Mouse (Mus musculus) embryonic fibroblast, embryonic 13.5 days (primary cell): ENCODE measurements around the gene Lrrc4c. TPM values are rescaled to one million over a fixed set of nuclear protein-coding genes. Genes with fewer than 3 reads are reported as not detected.

Experiments
- H3K27ac ChIP-seq: 2 replicates; pipeline ENCODE4 v1.5.1; 2012; ENCODE audit warnings: low read length, control low read depth, inconsistent platforms; ENCODE audit not compliant: insufficient read depth
- H3K4me1 ChIP-seq: 2 replicates; pipeline ENCODE4 v1.6.1; 2011; ENCODE audit warnings: low read length; ENCODE audit not compliant: control insufficient read depth, insufficient read depth
- H3K4me3 ChIP-seq: 2 replicates; pipeline ENCODE4 v1.5.1; 2011; ENCODE audit warnings: mild to moderate bottlenecking, control low read depth, low read length; ENCODE audit not compliant: insufficient read depth
- CTCF ChIP-seq: IDR thresholded peaks from 2 replicates; pipeline ENCODE4 v1.5.1; 2011; ENCODE audit warnings: mild to moderate bottlenecking, control low read depth, low read length, moderate library complexity, borderline replicate concordance; ENCODE audit not compliant: insufficient read depth
- POLR2A ChIP-seq: IDR thresholded peaks from 2 replicates; pipeline ENCODE4 v1.6.1; 2011; ENCODE audit warnings: low read depth, mild to moderate bottlenecking, control low read depth, low read length, moderate library complexity
- polyA plus RNA-seq: library from polyadenylated mRNA; stranded (reverse); fragments of >200 nt; gene quantifications from 2 replicates; pipeline ENCODE4 v1.2.4, GENCODE M21; 2011; ENCODE audit warnings: low read depth; ENCODE audit not compliant: missing spikeins, insufficient read length

Lrrc4c gene
- polyA plus RNA-seq, 1 experiment = 6.3 TPM

DNA sequence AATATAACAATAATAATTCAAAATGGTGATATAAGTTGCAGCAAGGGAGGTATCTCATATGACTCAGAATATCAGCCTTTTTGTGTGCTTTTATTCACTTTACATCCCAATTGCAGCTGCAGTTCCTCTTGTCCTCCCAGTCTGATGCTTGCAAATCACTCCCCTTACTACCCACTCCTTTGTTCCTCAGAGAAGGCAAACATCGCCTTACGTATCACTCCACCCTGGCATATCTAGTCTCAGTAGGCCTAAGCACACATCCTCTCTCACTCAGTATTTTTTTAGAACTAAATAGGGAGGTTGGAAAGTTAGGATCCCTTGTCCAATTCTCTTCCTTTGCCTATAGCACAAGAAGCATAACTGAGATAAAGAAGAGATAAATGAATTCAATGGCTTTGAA is 1117.6 kb downstream of the Lrrc4c start:
- Histone ChIP-seq H3K27ac (peak overlapping the region; percentile 57; the same call in 1 of the 2 replicates), H3K4me1 (peaks cover 2% of the 10 kb centered on the region; the same call in 1 of the 2 replicates), H3K4me3 (no peak overlapping the region)
- TF ChIP-seq CTCF (no peak), POLR2A (no peak)

DNA sequence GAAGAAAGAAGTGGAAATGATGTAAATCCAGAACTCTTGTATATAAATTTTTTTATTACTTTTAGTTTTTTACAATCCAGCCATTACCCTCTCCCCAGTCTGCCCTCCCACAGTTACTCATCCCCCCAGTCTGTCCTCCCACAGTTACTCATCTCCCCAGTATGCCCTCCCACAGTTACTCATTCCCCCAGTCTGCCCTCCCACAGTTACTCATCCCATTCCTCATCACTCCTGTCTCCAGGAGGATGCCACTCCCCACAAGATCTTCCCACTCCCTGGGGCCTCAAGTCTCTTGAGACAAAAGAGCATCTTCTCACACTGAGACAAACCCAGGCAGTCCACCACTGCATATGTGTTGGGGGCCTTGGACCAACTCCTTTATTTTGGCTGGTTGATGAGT is 1119.8 kb downstream of the Lrrc4c start:
- Histone ChIP-seq H3K27ac (peak overlapping the region; percentile 86; the same call in 1 of the 2 replicates), H3K4me1 (peaks cover 2% of the 10 kb centered on the region; the same call in 1 of the 2 replicates), H3K4me3 (no peak overlapping the region)
- TF ChIP-seq CTCF = no peak
- no peak for TF ChIP-seq POLR2A

DNA sequence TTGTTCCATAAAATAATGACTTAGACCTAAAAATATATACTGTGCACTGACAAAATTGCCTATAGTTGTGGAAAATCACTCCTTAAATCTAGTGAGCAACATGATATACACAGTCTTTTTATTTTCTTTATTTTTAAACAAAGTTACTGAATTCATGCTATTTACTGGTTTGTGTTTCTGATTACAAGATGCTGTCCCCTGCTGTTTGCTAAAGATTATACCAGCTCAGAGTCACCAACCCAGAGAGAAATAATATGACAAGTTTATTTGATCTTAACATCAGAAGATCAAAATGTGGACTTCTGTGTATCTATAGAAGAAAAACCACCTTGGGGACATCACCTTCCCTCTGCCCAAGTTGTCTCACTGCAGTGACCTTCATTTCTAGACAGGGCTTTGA is 1145.6 kb downstream of the Lrrc4c start:
- H3K27ac ChIP-seq = no peak overlapping the region
- H3K4me3 ChIP-seq = no peak overlapping the region
- TF ChIP-seq CTCF (no peak), POLR2A (no peak)
- H3K4me1 ChIP-seq = no peaks in the 10 kb centered on the region

DNA sequence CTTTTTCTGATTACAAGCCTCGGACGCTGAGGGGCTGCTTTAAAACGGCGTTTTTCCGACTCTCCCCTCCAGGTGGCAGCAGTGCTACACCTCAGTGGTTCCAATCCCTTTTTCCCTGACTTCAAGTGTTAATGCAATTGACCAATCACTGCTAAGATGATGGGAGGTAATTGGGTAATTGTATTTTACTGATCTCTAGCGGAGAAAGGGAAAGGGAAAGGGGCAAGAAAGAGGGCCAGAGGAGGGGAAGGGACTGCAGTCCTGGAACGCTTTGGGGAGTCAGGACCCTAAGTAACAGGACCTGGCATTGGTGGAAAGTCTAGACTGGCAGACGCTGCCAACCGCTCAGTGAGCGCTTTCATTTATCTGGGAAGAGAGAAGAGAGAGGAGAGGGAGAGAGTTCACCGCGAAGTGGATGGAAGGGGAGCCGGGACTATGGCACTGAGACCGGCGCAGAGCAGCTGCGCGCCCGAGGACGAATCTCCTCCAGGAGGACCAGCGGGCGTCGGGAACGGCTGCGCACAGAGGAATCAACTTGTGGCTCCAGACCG is 1148.3 kb downstream of the Lrrc4c start:
- TF ChIP-seq POLR2A = peak; percentile 80
- TF ChIP-seq CTCF = peak; percentile 69; the same call in 1 of the 2 replicates
- Histone ChIP-seq H3K4me1 (no peaks in the 10 kb centered on the region), H3K27ac (peak overlapping the region; percentile 72), H3K4me3 (peak overlapping the region; percentile 71)

DNA sequence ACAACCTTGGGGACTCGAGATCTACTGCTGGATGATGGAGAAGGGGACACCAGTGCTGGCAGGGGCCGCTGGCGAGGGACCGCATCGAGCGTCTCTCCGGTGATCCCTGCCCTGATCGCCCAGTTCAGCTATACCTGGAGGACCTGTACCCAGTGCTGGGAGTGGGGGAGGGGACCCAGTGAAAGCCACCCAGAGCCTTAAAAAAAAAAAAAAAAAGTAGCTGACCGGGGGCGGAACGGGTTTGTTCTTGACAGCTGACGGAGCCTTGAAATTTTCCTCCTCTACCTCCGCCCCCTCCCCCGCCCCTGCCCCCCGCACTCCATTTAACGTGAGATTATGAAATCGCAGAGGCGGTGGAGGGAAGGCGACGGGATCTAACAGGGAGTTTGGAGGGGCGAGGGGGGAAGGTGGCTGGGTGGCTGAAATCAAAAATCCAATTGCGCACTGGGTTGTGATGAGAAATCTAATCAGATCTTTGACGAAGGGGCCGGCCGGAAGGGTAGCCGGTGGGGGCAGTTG is 1149.1 kb downstream of the Lrrc4c start:
- Histone ChIP-seq H3K27ac (peak overlapping the region; percentile 72), H3K4me3 (peak overlapping the region; percentile 71), H3K4me1 (no peaks in the 10 kb centered on the region)
- TF ChIP-seq POLR2A (peak; percentile 29; the same call in 1 of the 2 replicates), CTCF (no peak)

DNA sequence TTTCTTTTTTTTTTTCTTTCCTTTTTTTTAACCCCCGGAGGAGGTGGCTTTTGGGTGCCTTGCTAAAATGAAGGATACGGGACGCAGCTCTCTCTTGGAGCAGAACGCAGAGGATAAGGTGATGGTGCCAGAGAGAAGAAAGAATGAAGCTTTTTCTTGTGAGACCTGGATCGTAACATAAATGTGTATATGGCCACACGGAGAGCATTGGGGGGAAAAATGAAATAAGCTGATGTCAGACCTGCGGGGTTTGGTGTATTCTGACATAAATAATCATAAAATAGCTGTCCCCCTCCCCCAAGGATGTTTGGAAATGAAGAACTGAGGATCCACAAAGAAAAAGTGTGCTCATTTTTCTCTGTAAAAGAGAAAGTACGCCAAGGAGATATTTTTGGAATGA is 1149.7 kb downstream of the Lrrc4c start:
- H3K4me1 ChIP-seq = no peaks in the 10 kb centered on the region
- peak overlapping the region; percentile 72 for H3K27ac ChIP-seq
- no peak for TF ChIP-seq POLR2A
- no peak for TF ChIP-seq CTCF
- H3K4me3 ChIP-seq = peak overlapping the region; percentile 71

DNA sequence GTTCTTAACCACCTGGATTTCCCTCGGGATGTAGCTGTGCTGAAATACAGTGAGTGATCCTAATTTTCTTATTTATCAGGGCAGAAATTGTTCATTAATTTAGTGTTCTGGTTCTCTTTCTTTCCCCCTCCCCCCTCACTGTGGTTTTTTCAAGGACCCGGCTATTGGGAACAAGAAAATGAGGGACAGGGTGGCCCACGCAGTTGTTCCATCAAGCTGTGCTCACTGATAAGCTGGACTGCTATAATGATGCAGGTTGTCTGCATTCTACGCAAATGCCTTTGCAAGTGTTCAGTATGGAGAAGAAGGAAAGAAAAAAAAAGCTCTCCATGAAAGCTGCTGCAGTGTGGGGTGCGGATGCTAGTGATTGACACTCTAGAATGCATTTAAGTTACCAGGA is 1150.4 kb downstream of the Lrrc4c start:
- no peaks in the 10 kb centered on the region for H3K4me1 ChIP-seq
- TF ChIP-seq POLR2A = no peak
- TF ChIP-seq CTCF = no peak
- H3K27ac ChIP-seq = peak overlapping the region; percentile 43; the same call in 1 of the 2 replicates
- peak overlapping the region; percentile 71 for H3K4me3 ChIP-seq

DNA sequence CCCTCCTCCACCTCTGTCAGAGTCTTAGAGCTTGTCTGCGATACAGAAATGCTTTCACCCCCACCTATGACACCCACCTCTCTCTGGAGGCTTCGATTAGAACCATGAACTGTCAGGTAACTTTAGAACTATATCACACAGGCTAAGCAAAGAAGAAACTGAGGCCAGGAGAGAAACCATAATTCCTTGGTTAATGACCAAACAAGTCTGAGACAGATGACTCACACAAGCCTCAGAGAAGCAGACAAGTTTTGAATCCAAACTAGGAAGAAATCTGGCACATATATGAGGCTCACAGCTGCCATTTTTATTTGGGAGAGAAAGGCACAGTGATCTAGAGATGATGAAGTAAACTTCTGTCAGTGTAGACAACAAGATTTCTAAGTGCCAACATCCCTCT is 1151.4 kb downstream of the Lrrc4c start:
- H3K4me3 ChIP-seq = peak overlapping the region; percentile 11; the same call in 1 of the 2 replicates
- peak overlapping the region; percentile 69 for H3K27ac ChIP-seq
- H3K4me1 ChIP-seq = no peaks in the 10 kb centered on the region
- TF ChIP-seq POLR2A (no peak), CTCF (no peak)

DNA sequence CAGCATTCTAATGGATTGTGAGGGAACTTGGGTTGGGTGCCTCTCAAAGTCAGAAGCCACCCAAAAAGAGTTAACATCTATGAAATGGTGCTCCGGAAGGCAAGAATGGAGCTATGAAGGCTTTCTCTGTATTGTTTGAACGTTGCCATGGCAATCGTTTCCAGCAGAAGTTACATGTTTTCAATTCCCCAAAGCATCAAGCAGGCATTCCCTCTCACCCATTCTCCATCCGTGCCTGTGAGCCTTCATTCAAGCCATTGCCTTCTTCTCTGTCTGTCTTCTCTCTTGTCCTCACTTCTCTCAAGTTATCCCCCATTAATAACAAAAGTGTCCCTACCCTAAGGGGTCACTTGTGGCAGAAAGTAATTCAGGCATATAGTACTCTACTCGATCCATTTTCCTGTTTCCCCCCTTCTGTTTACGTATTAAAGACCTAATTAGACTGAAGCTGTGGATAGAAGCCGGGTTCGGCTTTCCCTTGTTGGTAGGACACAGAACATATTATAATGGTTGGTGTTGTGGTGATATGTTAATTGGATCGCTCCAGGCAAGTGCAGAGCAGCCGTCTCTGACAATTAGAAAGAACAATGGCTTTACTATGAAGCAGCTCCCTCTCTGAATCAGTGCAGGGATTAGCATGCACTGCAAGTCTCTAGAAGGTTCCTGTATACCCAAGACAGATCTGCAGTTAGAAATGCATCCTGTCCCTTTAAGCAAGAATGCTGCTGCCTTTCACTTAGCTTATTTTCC is 1160.4 kb downstream of the Lrrc4c start:
- H3K4me1 ChIP-seq = no peaks in the 10 kb centered on the region
- no peak overlapping the region for H3K4me3 ChIP-seq
- H3K27ac ChIP-seq = no peak overlapping the region
- TF ChIP-seq CTCF = no peak

DNA sequence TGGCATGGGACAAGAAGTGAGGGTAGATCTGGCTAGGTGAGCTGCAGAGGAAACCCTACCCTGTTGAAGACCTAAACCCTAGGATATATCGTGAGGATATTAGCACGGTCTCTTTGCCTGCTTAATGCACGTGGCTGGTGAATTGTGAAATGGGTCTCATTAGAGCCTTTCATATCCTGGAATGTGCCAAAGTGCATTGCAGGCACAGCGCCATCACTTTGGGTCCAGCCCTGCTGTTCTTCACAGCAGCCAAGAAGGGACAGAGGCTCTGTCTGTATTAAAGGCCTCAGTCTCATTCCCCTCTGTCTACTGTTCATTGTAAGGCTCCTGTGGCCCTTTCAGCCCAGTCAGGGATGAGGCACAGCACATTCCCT is 1160.9 kb downstream of the Lrrc4c start:
- no peak for TF ChIP-seq POLR2A
- TF ChIP-seq CTCF = no peak
- H3K27ac ChIP-seq = no peak overlapping the region
- no peak overlapping the region for H3K4me3 ChIP-seq
- no peaks in the 10 kb centered on the region for H3K4me1 ChIP-seq
